Mouse (Mus musculus) cerebellum, adult 2 months (tissue): ENCODE measurements at regions not wholly inside any gene's neighbourhood (a gene's known extent, or its start where the extent isn't known, plus 50 kb on each side); places are given as distances from the start of the nearest gene placed in this dataset.

Experiments used
- CTCF ChIP-seq: fragments of 200-500 bp; IDR thresholded peaks from 2 replicates; pipeline ENCODE4 v1.5.1; 2011; ENCODE audit warnings: low read depth, mild to moderate bottlenecking, control low read depth, low read length, moderate library complexity, borderline replicate concordance; ENCODE audit not compliant: insufficient read depth
- POLR2A ChIP-seq: fragments of 200-500 bp; IDR thresholded peaks from 2 replicates; pipeline ENCODE4 v1.6.1; 2011; ENCODE audit warnings: low read length, control low read depth, borderline replicate concordance; ENCODE audit not compliant: insufficient read depth

GRCm38 (mm10) chr8:35201416-35201815, 564.2 kb upstream of the Gm19410 start:
- TF ChIP-seq POLR2A (no peak), CTCF (no peak)
